Mouse (Mus musculus) mouse trophoblast stem cell (cell line): ENCODE measurements around the gene Stmn1.

ENCODE experiments used
- in situ Hi-C, 2 experiments: fragments of 300-500 bp; cut with MseI, MboI; formaldehyde crosslinking; loops; 2 replicates in 1 of 2; 3 replicates in 1 of 2; pipeline ENCODE4 v1.15.1; 2025

The Stmn1 gene

GRCm38 (mm10) chr4:134514309-134514930 is 46.3 kb downstream of the Stmn1 start:
- in situ Hi-C loops = no loop called here

GRCm38 (mm10) chr4:134515614-134516013 is 47.5 kb downstream of the Stmn1 start:
- in situ Hi-C loops = no loop called here

DNA sequence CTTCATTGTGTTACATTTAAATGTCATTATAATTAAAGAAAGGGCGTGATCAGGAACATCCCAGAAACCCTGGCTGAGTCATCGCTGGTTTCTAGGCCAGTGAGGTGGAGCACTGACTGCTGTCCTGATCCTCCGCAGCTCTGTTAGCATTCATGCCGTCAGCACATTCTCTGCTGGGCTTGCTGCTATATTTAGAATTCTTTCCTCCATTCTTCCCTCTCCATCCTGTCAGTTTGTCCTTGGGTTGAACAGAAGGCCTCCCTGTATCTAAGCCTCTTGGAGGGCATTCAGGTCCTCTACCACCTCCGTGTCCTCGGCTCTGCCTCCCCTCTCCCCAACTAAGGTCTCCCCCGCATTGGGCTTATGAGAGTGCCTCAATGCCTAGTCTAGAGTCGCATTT is 48.9 kb downstream of the Stmn1 start:
- in situ Hi-C loops = no loop called here

GRCm38 (mm10) chr4:134517719-134518118 is 49.6 kb downstream of the Stmn1 start:
- in situ Hi-C loops = no loop called here

DNA sequence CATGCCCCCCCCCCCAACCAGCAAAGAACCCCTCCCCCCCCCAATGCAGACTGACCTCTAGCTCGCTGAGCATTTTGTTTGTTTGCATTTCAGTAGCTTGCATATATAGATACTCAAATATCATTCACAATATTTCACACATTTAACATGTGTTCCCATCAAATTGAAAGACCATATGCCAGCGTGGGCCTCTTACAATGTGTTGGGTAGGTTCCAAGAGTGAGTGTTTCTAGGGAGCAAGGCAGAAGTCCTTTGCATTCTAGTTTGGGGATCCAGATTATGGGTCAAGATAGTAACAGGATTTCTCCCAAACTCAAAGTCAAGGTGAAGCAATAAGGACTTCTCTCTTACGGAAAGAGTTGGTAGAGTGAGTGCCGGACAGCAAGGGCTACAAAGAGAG is 50.4 kb downstream of the Stmn1 start:
- in situ Hi-C loops = no loop called here

DNA sequence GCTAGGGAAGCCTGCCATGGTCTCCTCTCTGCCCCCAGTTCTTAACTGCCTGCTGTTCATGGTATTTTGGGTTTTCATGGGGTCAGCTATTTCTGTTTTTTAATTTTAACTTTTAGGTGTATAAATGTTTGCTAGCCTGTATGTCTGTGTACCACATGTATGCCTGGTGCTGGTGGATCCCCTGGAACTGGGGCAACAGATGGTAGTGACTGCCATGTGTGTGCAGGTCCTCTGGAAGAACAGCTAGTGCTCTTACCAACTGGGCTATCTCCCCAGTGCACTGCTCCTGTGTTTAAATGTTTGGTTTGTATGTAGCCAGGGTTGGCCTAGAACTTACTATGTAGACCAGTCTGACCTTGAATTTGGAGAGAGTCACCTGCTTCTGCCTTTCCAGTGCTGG is 51.2 kb downstream of the Stmn1 start:
- in situ Hi-C loops = no loop called here
